Mouse (Mus musculus) testis, adult 2 months (tissue): ENCODE measurements around the gene Amtn.

ENCODE experiments used
- CTCF ChIP-seq: fragments of 200-500 bp; IDR thresholded peaks from 2 replicates; pipeline ENCODE4 v1.5.1; 2012; ENCODE audit warnings: low read depth, mild to moderate bottlenecking, inconsistent platforms, low read length, moderate library complexity; ENCODE audit not compliant: control insufficient read depth, insufficient read depth, insufficient replicate concordance
- POLR2A ChIP-seq: fragments of 200-500 bp; IDR thresholded peaks from 2 replicates; pipeline ENCODE4 v1.6.1; 2012; ENCODE audit warnings: low read depth, mild to moderate bottlenecking, inconsistent platforms, low read length, moderate library complexity; ENCODE audit not compliant: control insufficient read depth

DNA sequence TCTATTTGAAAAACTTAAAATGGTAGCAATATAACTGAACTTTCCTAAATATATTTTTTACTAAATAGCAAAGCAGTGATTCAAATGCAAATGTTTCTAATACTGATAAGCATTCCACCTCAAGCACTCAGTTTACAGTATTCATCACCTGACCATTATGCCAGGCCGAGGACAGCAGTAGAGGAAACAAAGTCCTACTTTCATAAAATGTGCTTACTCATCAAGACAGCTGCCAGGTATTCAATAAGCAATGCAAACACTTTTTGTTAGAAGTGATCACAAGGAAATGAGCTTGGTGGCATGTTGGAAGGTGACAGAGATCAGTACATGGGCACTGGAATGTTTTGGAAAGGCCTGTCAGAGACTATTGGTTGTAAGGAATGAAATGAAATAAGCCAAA, 9.0 kb upstream of the Amtn start:
- TF ChIP-seq POLR2A (no peak), CTCF (no peak)
